Mouse (Mus musculus) retina, embryonic 14.5 days (tissue): ENCODE results near the gene Actl7b.

Experiments
- DNase-seq: peaks from one replicate; pipeline ENCODE4 v3.0.0-alpha.2; 2015; ENCODE audit warnings: low spot score

The Actl7b gene

DNA sequence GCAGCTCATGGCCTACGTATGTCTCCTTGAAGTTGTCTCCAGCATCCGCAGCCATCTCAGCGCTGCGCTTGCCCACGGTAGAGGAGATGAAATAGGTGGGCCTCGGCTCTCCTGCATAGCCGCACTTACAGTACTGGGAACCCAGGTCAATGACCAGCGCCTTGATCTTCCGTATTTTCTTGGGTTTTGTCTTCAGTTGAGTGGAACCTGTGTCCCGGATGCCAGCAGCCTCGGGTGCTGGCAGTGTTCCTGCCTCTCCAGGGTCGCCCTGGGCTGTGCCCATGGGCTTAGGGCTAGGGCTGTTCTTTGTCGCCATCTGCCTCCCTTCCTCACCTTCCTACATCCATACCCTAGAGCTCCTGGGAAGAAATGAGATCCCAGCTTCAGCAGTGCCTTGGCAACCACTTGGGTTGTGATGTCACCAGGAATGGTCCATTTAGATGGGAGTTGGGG is at the start of gene Actl7b:
Gene Actl7b, minus strand, starts transcription at position 403 of the 453 bp plus-strand sequence.
- DNase-seq, result no peak

DNA sequence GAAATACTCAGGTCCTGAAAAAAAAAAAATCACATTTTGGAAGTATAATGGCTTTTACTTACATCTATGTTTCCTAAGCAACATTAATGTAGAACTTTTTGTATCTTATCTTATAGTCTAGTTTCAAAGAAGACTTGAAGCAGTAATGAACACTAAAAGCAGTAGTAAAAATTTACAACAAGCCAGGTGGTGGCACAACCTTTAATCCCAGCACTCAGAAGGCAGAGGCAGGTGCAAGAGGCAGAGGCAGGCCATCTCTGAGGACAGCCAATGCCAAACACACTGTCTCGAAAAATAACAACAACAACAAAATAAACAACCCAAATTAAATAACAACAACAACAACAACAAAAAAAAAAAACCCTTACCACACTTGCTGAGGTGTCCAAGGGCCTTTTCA is 29.8 kb upstream of the Actl7b start:
- DNase-seq, result no peak

DNA sequence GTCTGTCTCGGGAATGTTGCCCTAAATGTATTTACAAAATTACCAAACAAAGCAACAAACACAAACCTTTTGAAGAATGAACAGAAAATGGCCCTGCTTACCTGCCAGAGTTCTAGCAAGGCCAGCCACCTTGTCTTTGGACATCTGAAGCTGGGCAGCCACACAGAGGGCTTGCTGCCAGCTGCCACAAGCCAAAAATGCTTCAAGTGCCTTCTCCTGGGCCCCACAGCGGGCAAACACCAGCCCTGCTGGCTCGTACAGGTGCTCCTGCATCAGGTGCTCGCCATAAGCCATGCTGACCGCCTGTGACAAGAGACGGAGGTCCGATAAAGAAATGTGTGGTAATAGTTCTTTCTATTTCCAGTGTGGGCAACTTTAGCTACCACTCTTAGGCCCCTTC is 27.7 kb upstream of the Actl7b start:
- no peak for DNase-seq

- DNase-seq, result no peak
These were observed 26.6 kb upstream of the Actl7b start for GRCm38 (mm10) chr4:56767861-56768284.

DNA sequence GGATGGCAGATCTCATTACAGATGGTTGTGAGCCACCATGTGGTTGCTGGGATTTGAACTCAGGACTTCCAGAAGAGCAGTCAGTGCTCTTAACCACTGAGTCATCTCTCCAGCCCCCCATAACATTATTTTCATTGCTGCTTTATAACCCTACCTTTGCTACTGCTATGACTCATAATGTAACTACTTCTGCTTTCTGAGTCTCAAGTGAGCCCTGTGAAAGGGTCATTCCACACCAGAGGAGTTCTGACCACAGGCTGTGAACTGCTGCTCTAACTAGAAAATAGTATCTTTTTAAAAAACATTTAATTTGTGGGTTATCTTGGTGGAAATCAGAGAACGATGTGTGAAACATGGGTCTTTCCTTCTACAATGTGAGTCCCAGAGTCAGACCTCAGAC is 16.4 kb upstream of the Actl7b start:
- no peak for DNase-seq

GRCm38 (mm10) chr4:56756966-56757600 is 15.8 kb upstream of the Actl7b start:
- no peak for DNase-seq

DNA sequence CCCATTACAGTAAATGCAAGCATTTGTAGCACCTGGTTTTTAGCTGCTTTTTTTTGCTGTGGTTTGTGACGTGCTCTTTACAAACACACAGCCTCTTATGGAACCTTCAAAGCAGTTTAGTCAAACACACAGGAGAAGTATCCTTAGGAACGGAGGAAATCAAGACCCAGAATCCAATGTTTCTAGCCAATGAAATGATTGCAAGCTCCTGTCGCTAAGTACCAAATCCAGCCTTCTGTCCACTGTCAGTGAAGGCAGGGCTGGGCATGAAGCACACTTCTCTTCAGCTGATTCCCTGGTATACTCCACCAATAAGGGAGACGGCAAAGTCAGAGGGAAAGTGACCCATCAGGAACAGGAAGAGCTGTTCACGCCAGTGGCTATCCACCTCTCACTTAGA is 14.8 kb upstream of the Actl7b start:
- no peak for DNase-seq

DNA sequence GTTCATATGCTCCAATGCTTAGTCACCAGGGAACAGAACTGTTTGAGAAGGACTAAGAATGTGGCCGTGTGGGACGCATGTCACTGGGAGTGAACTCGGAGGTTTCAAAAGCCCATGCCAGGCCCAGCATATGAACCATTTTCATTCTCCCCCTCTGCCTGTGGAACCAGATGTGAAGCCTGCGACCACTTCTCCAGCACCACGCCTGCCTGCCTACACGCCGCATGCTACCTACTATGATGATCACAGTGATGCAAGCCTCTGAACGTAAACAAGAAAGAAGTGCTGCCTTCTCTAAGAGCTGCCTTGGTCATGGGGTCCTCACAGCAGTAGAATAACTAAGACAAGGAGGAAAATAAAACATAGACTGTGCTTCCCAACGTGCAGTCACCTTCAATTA is 6.2 kb upstream of the Actl7b start:
- DNase-seq, result no peak

GRCm38 (mm10) chr4:56746345-56746744 is 5.1 kb upstream of the Actl7b start:
- no peak for DNase-seq

DNA sequence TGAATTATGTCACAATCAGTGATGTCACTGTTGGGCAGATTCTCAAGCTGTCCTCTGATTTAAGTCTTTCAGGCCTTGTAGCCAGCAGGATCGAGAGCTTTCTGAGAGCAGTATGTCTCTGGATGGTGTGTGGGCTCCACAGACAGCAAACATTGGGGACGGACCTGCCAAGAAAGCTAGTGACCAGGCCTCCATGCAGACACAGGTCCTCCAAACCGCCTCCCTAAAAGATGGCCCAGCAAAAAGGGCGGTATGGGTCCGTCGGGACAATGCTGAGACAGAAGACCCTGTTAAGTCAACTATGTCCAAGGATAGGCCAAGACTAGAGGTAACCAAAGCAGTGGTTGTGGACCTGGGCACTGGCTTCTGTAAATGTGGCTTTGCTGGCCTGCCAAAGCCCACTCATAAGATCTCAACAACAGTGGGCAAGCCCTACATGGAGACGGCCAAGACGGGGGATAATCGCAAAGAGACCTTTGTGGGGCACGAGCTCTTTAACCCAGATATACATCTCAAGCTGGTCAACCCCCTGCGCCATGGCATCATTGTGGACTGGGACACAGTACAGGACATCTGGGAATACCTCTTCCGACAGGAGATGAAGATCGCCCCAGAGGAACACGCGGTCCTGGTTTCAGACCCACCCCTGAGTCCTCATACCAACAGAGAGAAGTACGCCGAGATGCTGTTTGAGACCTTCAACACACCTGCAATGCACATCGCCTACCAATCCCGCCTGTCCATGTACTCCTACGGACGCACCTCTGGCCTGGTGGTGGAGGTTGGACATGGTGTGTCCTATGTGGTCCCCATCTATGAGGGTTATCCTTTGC is 2.3 kb upstream of the Actl7b start, which contains the start of gene Actl7a:
Gene Actl7a, plus strand, starts transcription at position 51 of the 833 bp plus-strand sequence.
- no peak for DNase-seq

- no peak for DNase-seq
These were observed 1.5 kb upstream of the Actl7b start for GRCm38 (mm10) chr4:56742698-56743097.

DNA sequence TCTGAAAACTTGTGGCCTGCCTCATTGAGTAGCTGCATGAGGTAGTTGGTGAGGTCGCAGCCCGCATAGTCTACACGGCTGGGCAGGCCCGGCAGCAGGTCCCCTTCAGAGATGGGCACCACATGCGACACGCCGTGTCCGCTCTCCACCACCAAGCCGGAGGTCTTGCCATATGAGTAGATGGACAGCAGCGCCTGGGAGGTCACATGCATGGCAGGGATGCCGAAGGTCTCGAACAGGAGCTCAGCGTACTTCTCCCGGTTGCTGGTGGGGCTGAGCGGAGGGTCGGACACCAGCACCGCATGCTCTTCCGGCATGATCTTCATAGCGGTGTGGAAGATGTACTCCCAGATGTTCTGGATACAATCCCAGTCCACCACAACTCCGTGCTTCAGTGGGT is 632 bp downstream of the Actl7b start:
- DNase-seq, result no peak

DNA sequence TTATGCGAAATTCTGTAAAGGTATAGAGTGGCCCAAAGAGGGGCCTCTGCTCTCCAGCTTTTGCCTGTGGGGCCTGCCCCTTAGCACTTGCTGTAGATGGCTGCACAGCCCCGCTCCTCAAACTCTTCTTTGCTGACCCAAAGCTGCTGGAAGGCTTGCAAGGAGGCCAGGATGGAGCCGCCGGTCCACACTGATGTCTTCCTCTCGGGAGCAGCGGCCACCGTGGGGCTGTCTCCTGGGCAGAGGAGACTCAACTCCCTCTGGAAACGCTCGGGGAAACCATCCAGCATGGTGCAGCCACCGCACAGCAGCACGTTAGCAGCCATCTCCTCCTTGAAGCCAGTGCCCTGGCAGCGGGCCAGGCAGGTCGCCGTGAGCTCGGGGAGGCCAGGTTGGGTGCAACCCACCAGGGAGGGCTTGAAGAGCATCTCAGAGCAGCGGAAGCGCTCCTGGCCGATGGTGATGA is 1.2 kb downstream of the Actl7b start, which contains the start of gene Gm26657:
Gene Gm26657, plus strand, starts transcription at position 51 of the 466 bp plus-strand sequence.
- no peak for DNase-seq

DNA sequence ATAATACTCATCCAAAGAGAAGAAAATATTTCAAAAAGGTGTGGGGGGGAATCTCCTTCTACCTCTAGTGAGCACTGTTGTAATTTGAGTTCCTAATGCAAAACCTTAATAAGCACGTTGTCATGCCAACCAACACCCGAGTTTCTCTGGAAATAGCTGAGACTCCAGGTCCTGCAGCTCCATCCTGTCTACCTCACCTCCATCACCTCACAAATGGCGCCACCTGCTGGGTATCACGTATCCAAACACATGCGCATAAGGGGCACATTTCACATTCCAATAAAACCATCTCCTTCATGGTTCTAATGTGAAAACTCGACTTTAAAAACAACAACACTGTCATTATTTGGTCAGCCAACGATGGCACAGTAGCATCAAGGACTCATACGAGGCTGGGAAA is 15.4 kb downstream of the Actl7b start:
- peak; percentile 26 for DNase-seq

- no peak for DNase-seq
These were observed 18.0 kb downstream of the Actl7b start for GRCm38 (mm10) chr4:56723237-56723636.

- no peak for DNase-seq
These were observed 18.9 kb downstream of the Actl7b start for GRCm38 (mm10) chr4:56722346-56722745.

- peak; percentile 63 for DNase-seq
These were observed 19.8 kb downstream of the Actl7b start for GRCm38 (mm10) chr4:56721469-56721868.

GRCm38 (mm10) chr4:56720403-56720802 is 20.8 kb downstream of the Actl7b start:
- DNase-seq, result no peak

DNA sequence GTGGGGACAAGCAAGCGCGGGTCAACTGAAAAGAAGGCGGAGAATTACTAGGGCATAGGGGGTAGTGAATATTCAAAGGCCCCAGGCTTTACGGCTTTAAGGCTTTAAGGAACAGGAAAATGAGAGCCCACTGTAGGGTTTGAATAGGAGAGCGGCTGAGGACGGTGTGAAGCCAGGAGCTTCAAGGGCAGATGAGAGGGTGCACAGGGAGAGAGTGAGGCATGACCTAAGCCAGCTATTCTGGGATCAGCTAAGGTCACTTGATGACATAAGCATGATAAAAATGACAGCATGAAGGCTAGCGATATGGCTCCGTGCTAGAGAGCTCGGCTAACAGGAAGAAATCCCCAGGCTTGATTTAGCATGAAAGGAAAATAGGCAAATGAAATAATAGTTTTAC is 21.8 kb downstream of the Actl7b start:
- DNase-seq, result no peak

DNA sequence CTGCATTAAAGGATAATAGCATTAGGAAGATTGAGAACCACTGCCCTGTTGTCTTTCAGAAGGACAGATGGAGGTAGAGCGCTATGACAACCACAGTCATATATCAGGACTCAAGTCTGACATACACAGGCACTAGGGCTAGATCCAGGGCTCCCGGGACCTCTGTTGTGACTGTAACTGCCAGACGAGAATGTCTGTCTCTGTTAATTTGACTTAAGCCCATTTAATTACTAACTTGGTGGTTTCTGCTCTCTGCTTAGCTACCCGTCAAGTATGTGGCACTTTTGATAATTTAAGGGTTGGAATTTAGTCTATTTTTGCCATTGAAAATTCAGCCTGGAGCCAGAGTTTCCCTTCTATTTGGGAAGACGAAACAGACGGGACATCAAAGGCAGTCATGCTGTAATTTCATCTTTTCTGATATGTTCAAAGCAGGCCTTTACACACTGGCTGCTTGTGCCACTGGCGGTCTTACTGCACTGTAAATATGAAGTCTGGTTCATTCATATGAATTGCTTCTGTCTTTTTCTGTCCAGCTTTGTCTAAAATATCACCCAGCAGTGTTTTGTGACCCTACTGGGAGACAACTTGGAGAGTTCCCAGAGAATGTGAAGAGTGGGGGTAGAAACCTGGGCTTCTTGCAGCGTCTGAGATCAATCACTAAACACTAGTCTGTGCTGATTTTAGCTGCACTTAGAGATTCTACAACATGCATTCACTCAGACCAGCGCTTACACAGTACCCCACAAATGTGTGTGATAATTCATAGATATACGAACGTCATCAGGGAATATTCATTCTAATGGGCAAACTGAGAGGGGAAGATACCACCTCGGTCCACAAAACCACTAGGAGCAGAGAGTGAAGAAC is 22.4 kb downstream of the Actl7b start:
- DNase-seq, result no peak

GRCm38 (mm10) chr4:56717932-56718331 is 23.3 kb downstream of the Actl7b start:
- DNase-seq, result no peak

- DNase-seq, result no peak
These were observed 24.4 kb downstream of the Actl7b start for GRCm38 (mm10) chr4:56716801-56717200.
